Comparison of ENCODE assay signal across 13 mouse cellular contexts in genomic region chr17:33631796-33632195, GRCm38 (mm10). TPM values are rescaled to one million over a fixed set of nuclear protein-coding genes. Genes with fewer than 3 reads are reported as not detected.
A peak's percentile ranks its signal among the peaks of the same experiment; 100 is the strongest.
DNase-seq lines count a peak whose midpoint lies in the region; TF ChIP-seq lines count a peak whose summit lies in the region.
"Had no signal": no experiment of that assay in that cellular context is flagged by ENCODE, and none has a peak within 500 bp of the region (broad histone marks: within the 10 kb centered on the region; RNA-seq: fewer than 3 reads in every experiment).

No protein-coding gene starts in this region.

- no peak for DNase-seq in layer of hippocampus, adult 2 months (ENCODE audit: low spot score in 2 of 2)
- no peak for DNase-seq in layer of hippocampus, adult 9-10 months (ENCODE audit: low spot score)
- DNase-seq in brain, embryonic 14.5 days (ENCODE audit: low read depth) = peak; percentile 36
- DNase-seq in cerebellum, adult 11-12 months = peak; percentile 87
- peak; percentile 89 to 91 for DNase-seq in cerebellum, postnatal 36 days
- no peak for DNase-seq in natural killer cell, adult 2 months (ENCODE audit: low spot score in 2 of 2)
- no peak for DNase-seq in frontal cortex, postnatal 10 days (ENCODE audit: low spot score in 2 of 2)
- DNase-seq: adrenal gland, postnatal 10 days; gastrocnemius, postnatal 36 days; kidney, adult 2 months; right cerebral cortex, adult 18-20 months had no signal

- H3K27ac ChIP-seq in layer of hippocampus, adult 2 months = peak overlapping the region; percentile 28; the same call in 1 of the 2 replicates
- H3K27ac ChIP-seq: liver, embryonic 15.5 days; midbrain, embryonic 10.5 days had no signal

- no peak for TF ChIP-seq POLR2A in brain, embryonic 14.5 days (IDR thresholded peaks at IDR 0.05; ENCODE audit: borderline replicate concordance, extremely low read depth, insufficient read depth, insufficient read length, poor library complexity, severe bottlenecking)

- H3K4me3 ChIP-seq in layer of hippocampus, adult 2 months = no peak overlapping the region
- H3K4me3 ChIP-seq: liver, embryonic 15.5 days; midbrain, embryonic 10.5 days had no signal

- TF ChIP-seq CTCF in layer of hippocampus, adult 2 months (conservative IDR thresholded peaks at IDR 0.05) = no peak
- no peak for TF ChIP-seq CTCF in brain, embryonic 14.5 days (IDR thresholded peaks at IDR 0.05; ENCODE audit: borderline replicate concordance, extremely low read depth, insufficient read depth, insufficient read length)

RNA-seq across cellular contexts. Expression of gene Zfp414, which starts 2.9 kb away (rescaled TPM):
- total RNA-seq in layer of hippocampus, adult 2 months (2021) = 10 to 100 TPM; 50.1 to 51.3 TPM
- 120 and 156 TPM in 2 replicates for polyA plus RNA-seq in brain, embryonic 14.5 days (2012; rRNA removed)

RNA-seq across cellular contexts. Expression of gene Pram1, which starts 6.1 kb away (rescaled TPM):
- total RNA-seq in layer of hippocampus, adult 2 months (2021) = under 1 TPM; 0.51 to 0.59 TPM
- polyA plus RNA-seq in brain, embryonic 14.5 days (2012; rRNA removed) = 0.76 and 0.82 TPM in 2 replicates
- total RNA-seq: gastrocnemius, postnatal 36 days had no signal

RNA-seq across cellular contexts. Expression of gene Hnrnpm, which starts 54.9 kb away (rescaled TPM):
- total RNA-seq in layer of hippocampus, adult 2 months (2021) = 100 to 1,000 TPM; 164 to 178 TPM
- 206 and 243 TPM in 2 replicates for polyA plus RNA-seq in brain, embryonic 14.5 days (2012; rRNA removed)

Comparison
In these comparisons a context has a peak if more than half of its experiments do, and no peak if none do; other contexts are left out.
1. DNase-seq: peak in brain, embryonic 14.5 days (single experiment), cerebellum, adult 11-12 months (single experiment) and cerebellum, postnatal 36 days (2 of 2); none in layer of hippocampus, adult 2 months (0 of 2), layer of hippocampus, adult 9-10 months (single experiment), natural killer cell, adult 2 months (0 of 2) and frontal cortex, postnatal 10 days (0 of 2).